Mouse (Mus musculus) midbrain, embryonic 15.5 days (tissue): ENCODE data around the gene 4930505A04Rik. TPM values are rescaled to one million over a fixed set of nuclear protein-coding genes. Genes with fewer than 3 reads are reported as not detected.
"Not testable (repeated sequence)": the region's sequence is repeated elsewhere in the genome, so short reads cannot be mapped to it uniquely, and the experiment has no call there.

Experiments
- ATAC-seq: fragments of 200-750 bp; cut with Nextera tagmentation; replicated peaks from 2 replicates; pipeline ENCODE4 v1.8.0; 2017; ENCODE audit warnings: moderate TSS enrichment
- H3K27ac ChIP-seq: fragments of 300-500 bp; sonication (generic); 2 replicates; pipeline ENCODE4 v1.5.1; 2015; ENCODE audit warnings: mild to moderate bottlenecking, inconsistent platforms
- H3K27me3 ChIP-seq: fragments of 300-500 bp; sonication (generic); replicated peaks from 2 replicates; pipeline ENCODE4 v1.6.1; 2015; ENCODE audit warnings: inconsistent platforms
- H3K36me3 ChIP-seq: fragments of 300-500 bp; sonication (generic); replicated peaks from 2 replicates; pipeline ENCODE4 v1.6.1; 2015; ENCODE audit warnings: inconsistent platforms
- H3K4me1 ChIP-seq: fragments of 300-500 bp; sonication (generic); 2 replicates; pipeline ENCODE4 v1.6.1; 2015; ENCODE audit warnings: inconsistent platforms
- H3K4me2 ChIP-seq: fragments of 300-500 bp; sonication (generic); 2 replicates; pipeline ENCODE4 v1.6.1; 2015; ENCODE audit warnings: inconsistent platforms, mild to moderate bottlenecking, moderate library complexity
- H3K4me3 ChIP-seq: fragments of 300-500 bp; sonication (generic); 2 replicates; pipeline ENCODE4 v1.5.1; 2015; ENCODE audit warnings: mild to moderate bottlenecking, inconsistent platforms
- H3K9ac ChIP-seq: fragments of 300-500 bp; sonication (generic); 2 replicates; pipeline ENCODE4 v1.6.1; 2015; ENCODE audit warnings: mild to moderate bottlenecking, inconsistent platforms
- H3K9me3 ChIP-seq: fragments of 300-500 bp; sonication (generic); 2 replicates; pipeline ENCODE4 v1.6.1; 2016; ENCODE audit warnings: inconsistent platforms
- WGBS: fragments of 180-500 bp; shearing (Covaris S2); methylation state at CpG from one replicate; pipeline ENCODE4 v1.1.7; 2015; ENCODE audit warnings: mixed read lengths; 5-methylcytosine and 5-hydroxymethylcytosine counted together
- polyA plus RNA-seq: library from polyadenylated mRNA; unstranded; fragments of >200 nt; fragmentation: Nextera tagmentation; extraction: Ambion mirVana; gene quantifications from 2 replicates; pipeline ENCODE4 v1.2.1, GENCODE M21; 2015

4930505A04Rik gene
- polyA plus RNA-seq, 1 experiment from 2014 or later: 0.50 TPM

GRCm38 (mm10) chr11:30444192-30444905 is 27.3 kb downstream of the 4930505A04Rik start:
- ATAC-seq, H3K4me2 ChIP-seq, H3K9ac ChIP-seq, H3K4me1 ChIP-seq, H3K27ac ChIP-seq, H3K36me3 ChIP-seq, H3K4me3 ChIP-seq, H3K9me3 ChIP-seq, H3K27me3 ChIP-seq: not testable (repeated sequence)
- WGBS: 86% methylated on average over 12 of the region's 12 CpGs

- Histone ChIP-seq H3K9me3 (no peaks in the 10 kb centered on the region), H3K4me3 (no peak overlapping the region), H3K4me1 (no peaks in the 10 kb centered on the region), H3K36me3 (no peaks in the 10 kb centered on the region), H3K27me3 (no peaks in the 10 kb centered on the region), H3K9ac (no peak overlapping the region), H3K4me2 (no peak overlapping the region), H3K27ac (no peak overlapping the region)
- WGBS: 89% methylated on average over 8 of the region's 8 CpGs
- no peak for ATAC-seq
These were observed 27.9 kb downstream of the 4930505A04Rik start for GRCm38 (mm10) chr11:30443746-30444145.

- H3K36me3 ChIP-seq: no peaks in the 10 kb centered on the region
- no peak for ATAC-seq
- H3K9me3 ChIP-seq: no peaks in the 10 kb centered on the region
- no peak overlapping the region for H3K27ac ChIP-seq
- no peak overlapping the region for H3K4me2 ChIP-seq
- no peaks in the 10 kb centered on the region for H3K4me1 ChIP-seq
- WGBS: 86% methylated on average over 2 of the region's 2 CpGs
- no peak overlapping the region for H3K4me3 ChIP-seq
- H3K9ac ChIP-seq: no peak overlapping the region
- no peaks in the 10 kb centered on the region for H3K27me3 ChIP-seq
These were observed 38.2 kb downstream of the 4930505A04Rik start for GRCm38 (mm10) chr11:30433256-30433950.

GRCm38 (mm10) chr11:30405581-30405980 is 66.0 kb downstream of the 4930505A04Rik start:
- no peak for ATAC-seq
- WGBS: 73% methylated on average over 2 of the region's 2 CpGs
- Histone ChIP-seq H3K4me3 (no peak overlapping the region), H3K4me2 (no peak overlapping the region), H3K9ac (no peak overlapping the region), H3K9me3 (no peaks in the 10 kb centered on the region), H3K36me3 (no peaks in the 10 kb centered on the region), H3K27ac (no peak overlapping the region), H3K27me3 (no peaks in the 10 kb centered on the region), H3K4me1 (no peaks in the 10 kb centered on the region)

GRCm38 (mm10) chr11:30404619-30405200 is 66.9 kb downstream of the 4930505A04Rik start:
- Histone ChIP-seq H3K4me3 (no peak overlapping the region), H3K4me2 (no peak overlapping the region), H3K27ac (no peak overlapping the region), H3K36me3 (no peaks in the 10 kb centered on the region), H3K27me3 (no peaks in the 10 kb centered on the region), H3K9ac (no peak overlapping the region), H3K9me3 (no peaks in the 10 kb centered on the region), H3K4me1 (no peaks in the 10 kb centered on the region)
- ATAC-seq: no peak
- WGBS: 65% methylated on average over 4 of the region's 4 CpGs

GRCm38 (mm10) chr11:30394351-30394750 is 77.3 kb downstream of the 4930505A04Rik start:
- Histone ChIP-seq H3K36me3 (no peaks in the 10 kb centered on the region), H3K27me3 (no peaks in the 10 kb centered on the region), H3K9me3 (no peaks in the 10 kb centered on the region), H3K9ac (no peak overlapping the region), H3K27ac (no peak overlapping the region), H3K4me1 (no peaks in the 10 kb centered on the region), H3K4me3 (no peak overlapping the region), H3K4me2 (no peak overlapping the region)
- no peak for ATAC-seq

- Histone ChIP-seq H3K4me1 (no peaks in the 10 kb centered on the region), H3K36me3 (no peaks in the 10 kb centered on the region), H3K4me2 (no peak overlapping the region), H3K9ac (no peak overlapping the region), H3K27me3 (no peaks in the 10 kb centered on the region), H3K4me3 (no peak overlapping the region), H3K27ac (no peak overlapping the region), H3K9me3 (no peaks in the 10 kb centered on the region)
- ATAC-seq: no peak
These were observed 88.6 kb downstream of the 4930505A04Rik start for GRCm38 (mm10) chr11:30383076-30383475.

Other genes starting within 250 kb of the 4930505A04Rik start
- 175 and 176 TPM in 2 replicates for gene Sptbn1, start 203.7 kb downstream of the 4930505A04Rik start, polyA plus RNA-seq
- gene Acyp2, start 177.8 kb upstream of the 4930505A04Rik start, polyA plus RNA-seq: 16.4 and 17.5 TPM in 2 replicates